Comparison of ENCODE assay signal across 19 mouse cellular contexts in genomic region chr14:35209444-35209843, GRCm38 (mm10).
DNase-seq lines count a peak whose midpoint lies in the region; ATAC-seq lines count a peak whose summit lies in the region.
"Had no signal": no experiment of that assay in that cellular context is flagged by ENCODE, and none has a peak within 500 bp of the region (broad histone marks: within the 10 kb centered on the region; RNA-seq: fewer than 3 reads in every experiment).

No protein-coding gene starts in this region.

- WGBS in embryonic facial prominence, embryonic 13.5 days: 68% methylated on average over 6 of the region's 6 CpGs
- 44% methylated on average over 6 of the region's 6 CpGs for WGBS in intestine, embryonic 16.5 days
- 47% methylated on average over 6 of the region's 6 CpGs for WGBS in stomach, embryonic 16.5 days

- peak; percentile 1 for DNase-seq in embryo, embryonic 10.5 days (ENCODE audit: low spot score)
- DNase-seq in embryo, embryonic 9.5 days (ENCODE audit: extremely low spot score): no peak
- no peak for DNase-seq in gastrocnemius, adult 18-20 months (ENCODE audit: low spot score)
- DNase-seq in adrenal gland, postnatal 14 days: no peak
- no peak for DNase-seq in frontal cortex, postnatal 10 days (ENCODE audit: low spot score in 2 of 2)
- DNase-seq: adrenal gland, adult 8-10 months; cerebellum, adult 11 months; cerebellum, adult 9-10 months; cerebellum, postnatal 25 days; gastrocnemius, adult 2 months; gastrocnemius, postnatal 25 days; kidney, adult 18-20 months had no signal

- H3K9me3 ChIP-seq in embryonic facial prominence, embryonic 13.5 days: no peaks in the 10 kb centered on the region
- no peaks in the 10 kb centered on the region for H3K9me3 ChIP-seq in intestine, embryonic 16.5 days (ENCODE audit: control insufficient read depth, low read length)
- no peaks in the 10 kb centered on the region for H3K9me3 ChIP-seq in stomach, embryonic 16.5 days (replicated peaks; ENCODE audit: control insufficient read depth, low read length)
- H3K9me3 ChIP-seq: heart, embryonic 12.5 days; hindbrain, embryonic 10.5 days had no signal

- H3K36me3 ChIP-seq in embryonic facial prominence, embryonic 13.5 days: no peaks in the 10 kb centered on the region
- H3K36me3 ChIP-seq in intestine, embryonic 16.5 days (ENCODE audit: control insufficient read depth, insufficient read depth, low read length): no peaks in the 10 kb centered on the region
- H3K36me3 ChIP-seq in stomach, embryonic 16.5 days (ENCODE audit: control insufficient read depth, insufficient read depth, low read length): no peaks in the 10 kb centered on the region
- H3K36me3 ChIP-seq: heart, embryonic 12.5 days; hindbrain, embryonic 10.5 days had no signal

- no peak overlapping the region for H3K9ac ChIP-seq in embryonic facial prominence, embryonic 13.5 days
- H3K9ac ChIP-seq in intestine, embryonic 16.5 days (ENCODE audit: low read depth, low read length): no peak overlapping the region
- no peak overlapping the region for H3K9ac ChIP-seq in stomach, embryonic 16.5 days (ENCODE audit: low read length)
- H3K9ac ChIP-seq: heart, embryonic 12.5 days; hindbrain, embryonic 14.5 days had no signal

- H3K27me3 ChIP-seq in embryonic facial prominence, embryonic 13.5 days: no peaks in the 10 kb centered on the region
- no peaks in the 10 kb centered on the region for H3K27me3 ChIP-seq in intestine, embryonic 16.5 days (replicated peaks; ENCODE audit: control insufficient read depth, insufficient read depth, low read length)
- H3K27me3 ChIP-seq in stomach, embryonic 16.5 days (ENCODE audit: control insufficient read depth, insufficient read depth, low read length): no peaks in the 10 kb centered on the region
- H3K27me3 ChIP-seq: heart, embryonic 12.5 days had no signal

- H3K4me2 ChIP-seq in embryonic facial prominence, embryonic 13.5 days: no peak overlapping the region
- H3K4me2 ChIP-seq in intestine, embryonic 16.5 days (ENCODE audit: low read depth, low read length): no peak overlapping the region
- H3K4me2 ChIP-seq in stomach, embryonic 16.5 days (ENCODE audit: low read depth, low read length): no peak overlapping the region
- H3K4me2 ChIP-seq: heart, embryonic 12.5 days; hindbrain, embryonic 14.5 days had no signal

- ATAC-seq in embryonic facial prominence, embryonic 13.5 days (ENCODE audit: insufficient number of reproducible peaks, insufficient read depth, low FRiP score, low TSS enrichment, low read depth): peak; percentile 52; the same call in 1 of the 2 replicates
- ATAC-seq in intestine, embryonic 16.5 days: peak; percentile 90
- peak; percentile 53; the same call in 1 of the 2 replicates for ATAC-seq in stomach, embryonic 16.5 days (ENCODE audit: insufficient read depth, low FRiP score)
- ATAC-seq: forebrain, embryonic 16.5 days had no signal

- no peak overlapping the region for H3K4me3 ChIP-seq in embryonic facial prominence, embryonic 13.5 days
- H3K4me3 ChIP-seq in intestine, embryonic 16.5 days (ENCODE audit: low read length): no peak overlapping the region
- H3K4me3 ChIP-seq in stomach, embryonic 16.5 days (replicated peaks; ENCODE audit: low read length): no peak overlapping the region
- H3K4me3 ChIP-seq: gastrocnemius, adult 2 months; heart, embryonic 12.5 days; hindbrain, embryonic 10.5 days had no signal

- H3K27ac ChIP-seq in embryonic facial prominence, embryonic 13.5 days: no peak overlapping the region
- no peak overlapping the region for H3K27ac ChIP-seq in intestine, embryonic 16.5 days (ENCODE audit: low read length)
- no peak overlapping the region for H3K27ac ChIP-seq in stomach, embryonic 16.5 days (ENCODE audit: low read length)
- H3K27ac ChIP-seq: gastrocnemius, adult 2 months; hindbrain, embryonic 10.5 days; hindbrain, embryonic 14.5 days had no signal

- H3K4me1 ChIP-seq in embryonic facial prominence, embryonic 13.5 days: no peaks in the 10 kb centered on the region
- H3K4me1 ChIP-seq in intestine, embryonic 16.5 days (ENCODE audit: control insufficient read depth, insufficient read depth, low read length): no peaks in the 10 kb centered on the region
- H3K4me1 ChIP-seq in stomach, embryonic 16.5 days (ENCODE audit: control insufficient read depth, insufficient read depth, low read length): no peaks in the 10 kb centered on the region
- H3K4me1 ChIP-seq: heart, embryonic 12.5 days; hindbrain, embryonic 10.5 days had no signal
